Mouse (Mus musculus) midbrain, postnatal 0 days (tissue): Measurements from ENCODE around the gene Hspa1l. TPM values are rescaled to one million over a fixed set of nuclear protein-coding genes. Genes with fewer than 3 reads are reported as not detected.
"Not testable (repeated sequence)": the region's sequence is repeated elsewhere in the genome, so short reads cannot be mapped to it uniquely, and the experiment has no call there.

Experiments
- ATAC-seq: fragments of 200-750 bp; cut with Nextera tagmentation; 2 replicates; pipeline ENCODE4 v1.8.0; 2017; ENCODE audit warnings: moderate number of reproducible peaks, mild to moderate bottlenecking, moderate TSS enrichment, moderate library complexity; ENCODE audit not compliant: low FRiP score
- DNase-seq: peaks from one replicate; pipeline ENCODE4 v3.0.0-alpha.2; 2015; ENCODE audit warnings: low spot score
- H3K27ac ChIP-seq: fragments of 300-500 bp; sonication (generic); 2 replicates; pipeline ENCODE4 v1.5.1; 2014; ENCODE audit warnings: low read depth, mild to moderate bottlenecking, low read length, mixed read lengths
- H3K27me3 ChIP-seq: fragments of 300-500 bp; sonication (generic); 2 replicates; pipeline ENCODE4 v1.6.1; 2014; ENCODE audit warnings: low read length, control low read depth, mixed read lengths; ENCODE audit not compliant: insufficient read depth
- H3K36me3 ChIP-seq: fragments of 300-500 bp; sonication (generic); 2 replicates; pipeline ENCODE4 v1.6.1; 2014; ENCODE audit warnings: low read length, control low read depth, mixed read lengths; ENCODE audit not compliant: insufficient read depth
- H3K4me1 ChIP-seq: fragments of 300-500 bp; sonication (generic); 2 replicates; pipeline ENCODE4 v1.6.1; 2014; ENCODE audit warnings: mild to moderate bottlenecking, control low read depth, antibody characterized with exemption, low read length, mixed read lengths; ENCODE audit not compliant: insufficient read depth
- H3K4me2 ChIP-seq: fragments of 300-500 bp; sonication (generic); 2 replicates; pipeline ENCODE4 v1.6.1; 2014; ENCODE audit warnings: low read depth, mild to moderate bottlenecking, low read length, mixed read lengths; ENCODE audit not compliant: poor library complexity, severe bottlenecking
- H3K4me3 ChIP-seq: fragments of 300-500 bp; sonication (generic); 2 replicates; pipeline ENCODE4 v1.5.1; 2014; ENCODE audit warnings: low read depth, mild to moderate bottlenecking, low read length, moderate library complexity
- H3K9ac ChIP-seq: fragments of 300-500 bp; sonication (generic); replicated peaks from 2 replicates; pipeline ENCODE4 v1.6.1; 2014; ENCODE audit warnings: mild to moderate bottlenecking, low read length, moderate library complexity, mixed read lengths; ENCODE audit not compliant: poor library complexity, severe bottlenecking
- H3K9me3 ChIP-seq: fragments of 300-500 bp; sonication (generic); 2 replicates; pipeline ENCODE4 v1.6.1; 2016; ENCODE audit warnings: low read length, control low read depth
- CTCF ChIP-seq: IDR thresholded peaks from 2 replicates; pipeline ENCODE4 v1.5.1; 2016; ENCODE audit warnings: antibody characterized with exemption, mild to moderate bottlenecking
- WGBS: fragments of 180-500 bp; shearing (Covaris S2); extraction: QIAGEN DNeasy Blood & Tissue Kit; methylation state at CpG from one replicate; pipeline ENCODE4 v1.1.7; 2014; 5-methylcytosine and 5-hydroxymethylcytosine counted together
- polyA plus RNA-seq: library from polyadenylated mRNA; unstranded; fragments of >200 nt; fragmentation: Nextera tagmentation; extraction: Ambion mirVana; gene quantifications from 2 replicates; pipeline ENCODE4 v1.2.1, GENCODE M21; 2015
- total RNA-seq: library from RNA; depleted of rRNA; stranded (reverse); fragments of >200 nt; gene quantifications from 2 replicates; pipeline ENCODE4 v1.2.3, GENCODE M21; 2014; rRNA removed

Gene Hspa1l
- total RNA-seq (1.4 and 1.6 TPM in 2 replicates), polyA plus RNA-seq (0.73 and 0.81 TPM in 2 replicates)

GRCm38 (mm10) chr17:34972069-34972749 is at the start of gene Hspa1l, which contains the start of gene Hspa1a:
TSS of gene Hspa1l (plus strand) at chr17:34972703.
TSS of gene Hspa1a (minus strand) at chr17:34972156.
- WGBS: under 1% methylated on average over 25 of the region's 33 CpGs
- not testable (repeated sequence) for H3K4me1 ChIP-seq, H3K36me3 ChIP-seq, H3K9ac ChIP-seq, H3K9me3 ChIP-seq
- Histone ChIP-seq H3K4me3 (peak within 1 kb of the TSS; percentile 37), H3K4me2 (peak within 1 kb of the TSS; percentile 64), H3K27ac (0 out of 2 replicates have a peak within 1 kb of the TSS, but pooled peaks have one; percentile 26), H3K27me3 (peaks cover 18% of the 10 kb centered on the region)
- ATAC-seq (peak; percentile 93), DNase-seq (peak; percentile 78)

GRCm38 (mm10) chr17:34922939-34923338 is 49.6 kb upstream of the Hspa1l start:
- WGBS: 54% methylated on average over 6 of the region's 6 CpGs
- Histone ChIP-seq H3K4me3 (no peak overlapping the region), H3K27ac (no peak overlapping the region), H3K36me3 (no peaks in the 10 kb centered on the region), H3K9ac (no peak overlapping the region), H3K4me1 (no peaks in the 10 kb centered on the region), H3K27me3 (no peaks in the 10 kb centered on the region), H3K9me3 (no peaks in the 10 kb centered on the region), H3K4me2 (no peak overlapping the region)
- ATAC-seq: no peak
- no peak for DNase-seq
- TF ChIP-seq CTCF: 0 out of 2 replicates have a peak, but pooled peaks have one; percentile 16

GRCm38 (mm10) chr17:34924258-34924657 is 48.2 kb upstream of the Hspa1l start:
- DNase-seq (no peak), ATAC-seq (no peak)
- no peak for TF ChIP-seq CTCF
- Histone ChIP-seq H3K27ac (no peak overlapping the region), H3K4me2 (no peak overlapping the region), H3K4me1 (no peaks in the 10 kb centered on the region), H3K36me3 (no peaks in the 10 kb centered on the region), H3K9ac (no peak overlapping the region), H3K4me3 (no peak overlapping the region), H3K27me3 (no peaks in the 10 kb centered on the region), H3K9me3 (no peaks in the 10 kb centered on the region)
- WGBS: 66% methylated on average over 5 of the region's 5 CpGs

- no peaks in the 10 kb centered on the region for H3K36me3 ChIP-seq
- no peak for TF ChIP-seq CTCF
Measured at GRCm38 (mm10) chr17:34927306-34928019, 45.0 kb upstream of the Hspa1l start.

GRCm38 (mm10) chr17:34928841-34929240 is 43.7 kb upstream of the Hspa1l start:
- no peak for TF ChIP-seq CTCF
- Histone ChIP-seq H3K4me2 (no peak overlapping the region), H3K4me1 (0 out of 2 replicates have a peak, but pooled peaks cover 3% of the 10 kb centered on the region), H3K9ac (no peak overlapping the region), H3K27me3 (no peaks in the 10 kb centered on the region), H3K27ac (no peak overlapping the region), H3K4me3 (no peak overlapping the region), H3K36me3 (peaks cover 3% of the 10 kb centered on the region; the same call in 1 of the 2 replicates), H3K9me3 (no peaks in the 10 kb centered on the region)
- ATAC-seq (no peak), DNase-seq (no peak)
- WGBS: 67% methylated on average over 4 of the region's 4 CpGs

More at GRCm38 (mm10) chr17:34927306-34928019, 45.0 kb upstream of the Hspa1l start:
- Histone ChIP-seq H3K4me3 (no peak overlapping the region), H3K27ac (no peak overlapping the region), H3K27me3 (no peaks in the 10 kb centered on the region), H3K4me1 (0 out of 2 replicates have a peak, but pooled peaks cover 2% of the 10 kb centered on the region), H3K9me3 (no peaks in the 10 kb centered on the region), H3K9ac (no peak overlapping the region), H3K4me2 (no peak overlapping the region)
- no peak for ATAC-seq
- WGBS: 86% methylated on average over 18 of the region's 18 CpGs
- no peak for DNase-seq
